Mouse (Mus musculus): ENCODE results near the gene 4930518I15Rik.
"Not testable (repeated sequence)": the region's sequence is repeated elsewhere in the genome, so short reads cannot be mapped to it uniquely, and the experiment has no call there.

DNA sequence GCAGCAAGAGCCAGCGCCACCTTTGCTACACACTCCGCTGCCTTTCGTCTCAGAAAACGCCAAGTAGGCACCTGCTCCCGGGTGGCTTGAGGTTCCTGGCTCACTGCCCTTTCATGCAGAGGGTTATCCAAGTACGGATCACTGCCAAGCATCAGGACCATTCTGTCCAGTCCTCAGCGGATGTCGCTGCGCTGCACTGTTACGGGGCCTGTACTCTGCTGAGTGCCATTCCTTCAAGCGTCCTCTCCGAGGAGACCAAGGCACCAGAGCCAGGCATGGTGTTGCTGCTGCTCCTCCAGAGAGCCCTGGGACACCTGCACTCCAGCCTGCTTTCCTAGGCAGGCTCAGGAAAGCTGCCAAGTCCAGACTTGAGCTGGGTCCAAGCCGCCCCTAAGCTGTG lies 4.2 kb downstream of the 4930518I15Rik start:
- TF ChIP-seq CTCF, POLR2A (IDR thresholded peaks at IDR 0.05; ENCODE audit: insufficient read depth, low read depth, low read length): not testable (repeated sequence)

Data from olfactory bulb, adult 2 months (tissue).